Mouse (Mus musculus) neural tube, embryonic 11.5 days (tissue): ENCODE measurements around the gene Cnfn. TPM values are rescaled to one million over a fixed set of nuclear protein-coding genes. Genes with fewer than 3 reads are reported as not detected.

Experiments
- ATAC-seq: fragments of 200-750 bp; cut with Nextera tagmentation; 2 replicates; pipeline ENCODE4 v1.8.0; 2017; ENCODE audit warnings: moderate number of reproducible peaks, mild to moderate bottlenecking, moderate TSS enrichment, moderate library complexity; ENCODE audit not compliant: insufficient read depth, low FRiP score, low TSS enrichment
- DNase-seq: peaks from one replicate; pipeline ENCODE4 v3.0.0-alpha.2; 2015; ENCODE audit warnings: low spot score
- H3K27ac ChIP-seq: fragments of 300-500 bp; sonication (generic); 2 replicates; pipeline ENCODE4 v1.5.1; 2014; ENCODE audit warnings: low read depth, mild to moderate bottlenecking, low read length
- H3K27me3 ChIP-seq: fragments of 300-500 bp; sonication (generic); 2 replicates; pipeline ENCODE4 v1.6.1; 2014; ENCODE audit warnings: mild to moderate bottlenecking, low read length, mixed read lengths; ENCODE audit not compliant: control insufficient read depth, insufficient read depth
- H3K36me3 ChIP-seq: fragments of 300-500 bp; sonication (generic); 2 replicates; pipeline ENCODE4 v1.6.1; 2014; ENCODE audit warnings: mild to moderate bottlenecking, low read length, moderate library complexity, mixed read lengths; ENCODE audit not compliant: control insufficient read depth, insufficient read depth
- H3K4me1 ChIP-seq: fragments of 300-500 bp; sonication (generic); 2 replicates; pipeline ENCODE4 v1.6.1; 2014; ENCODE audit warnings: low read length, mixed read lengths; ENCODE audit not compliant: control insufficient read depth, insufficient read depth
- H3K4me2 ChIP-seq: fragments of 300-500 bp; sonication (generic); 2 replicates; pipeline ENCODE4 v1.6.1; 2014; ENCODE audit warnings: low read depth, mild to moderate bottlenecking, moderate library complexity
- H3K4me3 ChIP-seq: fragments of 300-500 bp; sonication (generic); 2 replicates; pipeline ENCODE4 v1.5.1; 2014; ENCODE audit warnings: low read depth, low read length
- H3K9ac ChIP-seq: fragments of 300-500 bp; sonication (generic); 2 replicates; pipeline ENCODE4 v1.6.1; 2014; ENCODE audit warnings: mild to moderate bottlenecking, low read length
- H3K9me3 ChIP-seq: fragments of 300-500 bp; sonication (generic); 2 replicates; pipeline ENCODE4 v1.6.1; 2016; ENCODE audit warnings: low read length; ENCODE audit not compliant: control insufficient read depth
- WGBS: fragments of 180-500 bp; shearing (Covaris S2); extraction: QIAGEN DNeasy Blood & Tissue Kit; methylation state at CpG from one replicate; pipeline ENCODE4 v1.1.7; 2014; 5-methylcytosine and 5-hydroxymethylcytosine counted together
- polyA plus RNA-seq: library from polyadenylated mRNA; unstranded; fragments of >200 nt; fragmentation: Nextera tagmentation; extraction: Ambion mirVana; gene quantifications from 2 replicates; pipeline ENCODE4 v1.2.1, GENCODE M21; 2014

Cnfn gene
- not detected in 2 replicates for polyA plus RNA-seq

GRCm38 (mm10) chr7:25369058-25369749 is at the start of gene Cnfn:
Gene Cnfn (minus strand): TSS chr7:25369724.
- Histone ChIP-seq H3K36me3 (peaks cover 2% of the 10 kb centered on the region; the same call in 1 of the 2 replicates), H3K9me3 (no peaks in the 10 kb centered on the region), H3K4me1 (peaks cover 8% of the 10 kb centered on the region), H3K27ac (no peak within 1 kb of the TSS), H3K27me3 (peaks cover 39% of the 10 kb centered on the region), H3K4me2 (no peak within 1 kb of the TSS), H3K9ac (no peak within 1 kb of the TSS), H3K4me3 (no peak within 1 kb of the TSS)
- DNase-seq = no peak
- WGBS = 56% methylated on average over 12 of the region's 12 CpGs
- no peak for ATAC-seq

GRCm38 (mm10) chr7:25417597-25417996 is 48.1 kb upstream of the Cnfn start:
- no peak overlapping the region for H3K9ac ChIP-seq
- no peaks in the 10 kb centered on the region for H3K27me3 ChIP-seq
- H3K27ac ChIP-seq = no peak overlapping the region
- ATAC-seq = no peak
- no peaks in the 10 kb centered on the region for H3K9me3 ChIP-seq
- no peaks in the 10 kb centered on the region for H3K36me3 ChIP-seq
- no peak overlapping the region for H3K4me3 ChIP-seq
- 76% methylated on average over 1 of the region's 1 CpGs for WGBS
- H3K4me2 ChIP-seq = no peak overlapping the region
- no peak for DNase-seq
- no peaks in the 10 kb centered on the region for H3K4me1 ChIP-seq

- no peaks in the 10 kb centered on the region for H3K36me3 ChIP-seq
- ATAC-seq = no peak
- no peak within 1 kb of the TSS for H3K9ac ChIP-seq
- WGBS = 47% methylated on average over 7 of the region's 7 CpGs
- H3K4me3 ChIP-seq = no peak within 1 kb of the TSS
- no peaks in the 10 kb centered on the region for H3K27me3 ChIP-seq
- H3K9me3 ChIP-seq = no peaks in the 10 kb centered on the region
- H3K4me2 ChIP-seq = no peak within 1 kb of the TSS
- no peak for DNase-seq
- H3K27ac ChIP-seq = no peak within 1 kb of the TSS
- H3K4me1 ChIP-seq = no peaks in the 10 kb centered on the region
These were observed 43.4 kb upstream of the Cnfn start, which contains the start of gene Cxcl17 for GRCm38 (mm10) chr7:25412833-25413441. Gene Cxcl17 (minus strand): TSS chr7:25412886.

GRCm38 (mm10) chr7:25411861-25412260 is 42.3 kb upstream of the Cnfn start:
- no peak overlapping the region for H3K4me3 ChIP-seq
- H3K27me3 ChIP-seq = no peaks in the 10 kb centered on the region
- H3K4me2 ChIP-seq = no peak overlapping the region
- ATAC-seq = no peak
- no peaks in the 10 kb centered on the region for H3K36me3 ChIP-seq
- H3K27ac ChIP-seq = no peak overlapping the region
- no peaks in the 10 kb centered on the region for H3K4me1 ChIP-seq
- H3K9me3 ChIP-seq = no peaks in the 10 kb centered on the region
- no peak overlapping the region for H3K9ac ChIP-seq
- 87% methylated on average over 3 of the region's 3 CpGs for WGBS
- no peak for DNase-seq

GRCm38 (mm10) chr7:25410969-25411615 is 41.6 kb upstream of the Cnfn start:
- no peak overlapping the region for H3K4me2 ChIP-seq
- no peaks in the 10 kb centered on the region for H3K36me3 ChIP-seq
- H3K9ac ChIP-seq = no peak overlapping the region
- H3K9me3 ChIP-seq = no peaks in the 10 kb centered on the region
- no peaks in the 10 kb centered on the region for H3K27me3 ChIP-seq
- DNase-seq (no peak), ATAC-seq (no peak)
- no peaks in the 10 kb centered on the region for H3K4me1 ChIP-seq
- 77% methylated on average over 1 of the region's 1 CpGs for WGBS
- H3K27ac ChIP-seq = no peak overlapping the region
- no peak overlapping the region for H3K4me3 ChIP-seq

GRCm38 (mm10) chr7:25409114-25409760 is 39.7 kb upstream of the Cnfn start:
- ATAC-seq (no peak), DNase-seq (no peak)
- no peak overlapping the region for H3K9ac ChIP-seq
- H3K9me3 ChIP-seq = no peaks in the 10 kb centered on the region
- no peak overlapping the region for H3K4me3 ChIP-seq
- no peaks in the 10 kb centered on the region for H3K4me1 ChIP-seq
- no peak overlapping the region for H3K4me2 ChIP-seq
- no peaks in the 10 kb centered on the region for H3K27me3 ChIP-seq
- 50% methylated on average over 4 of the region's 4 CpGs for whole genome bisulfite sequencing
- H3K27ac ChIP-seq = no peak overlapping the region
- H3K36me3 ChIP-seq = no peaks in the 10 kb centered on the region

- WGBS = 85% methylated on average over 7 of the region's 7 CpGs
- Histone ChIP-seq H3K4me3 (no peak overlapping the region), H3K36me3 (no peaks in the 10 kb centered on the region), H3K9ac (no peak overlapping the region), H3K4me2 (no peak overlapping the region), H3K27me3 (no peaks in the 10 kb centered on the region), H3K9me3 (no peaks in the 10 kb centered on the region), H3K4me1 (no peaks in the 10 kb centered on the region), H3K27ac (no peak overlapping the region)
- DNase-seq = no peak
- no peak for ATAC-seq
These were observed 36.9 kb upstream of the Cnfn start for GRCm38 (mm10) chr7:25406468-25406867.

- DNase-seq = no peak
- H3K9ac ChIP-seq = no peak overlapping the region
- WGBS = 5% methylated on average over 2 of the region's 2 CpGs
- H3K36me3 ChIP-seq = no peaks in the 10 kb centered on the region
- no peak for ATAC-seq
- no peaks in the 10 kb centered on the region for H3K4me1 ChIP-seq
- no peak overlapping the region for H3K27ac ChIP-seq
- H3K4me2 ChIP-seq = no peak overlapping the region
- H3K27me3 ChIP-seq = no peaks in the 10 kb centered on the region
- no peak overlapping the region for H3K4me3 ChIP-seq
- H3K9me3 ChIP-seq = no peaks in the 10 kb centered on the region
These were observed 33.2 kb upstream of the Cnfn start for GRCm38 (mm10) chr7:25402671-25403101.
